Mouse (Mus musculus): ENCODE measurements around the gene Chka.

Chka gene

DNA sequence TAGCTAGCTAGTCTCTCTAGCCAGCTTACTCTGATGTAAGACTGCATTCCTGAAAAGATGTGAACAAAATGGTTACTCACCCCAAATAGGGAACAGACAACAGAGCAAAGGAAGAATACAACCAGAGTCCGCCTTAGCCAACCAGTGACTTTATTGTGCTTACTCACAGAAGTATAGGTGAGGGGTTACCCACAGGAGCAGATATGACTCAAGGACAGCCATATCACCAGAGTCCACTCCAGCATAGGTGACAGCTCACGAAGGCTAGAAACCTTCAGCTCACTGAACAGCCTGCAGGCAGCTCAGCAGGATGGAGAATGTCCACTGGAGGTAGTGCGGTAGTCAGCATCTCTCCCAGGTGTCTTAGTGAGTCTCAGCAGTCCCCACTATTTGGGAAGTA lies 21.7 kb upstream of the Chka start:
- H3K9me3 ChIP-seq (ENCODE audit: low read length): no peaks in the 10 kb centered on the region
- no peak overlapping the region for H3K4me3 ChIP-seq (replicated peaks; ENCODE audit: low read length)
- TF ChIP-seq POU5F1 (IDR thresholded peaks at IDR 0.05; ENCODE audit: borderline replicate concordance, low read length) (no peak), NANOG (IDR thresholded peaks at IDR 0.05; ENCODE audit: borderline replicate concordance, low read length) (no peak), CTCF (conservative IDR thresholded peaks at IDR 0.05; ENCODE audit: low read length) (no peak)

DNA sequence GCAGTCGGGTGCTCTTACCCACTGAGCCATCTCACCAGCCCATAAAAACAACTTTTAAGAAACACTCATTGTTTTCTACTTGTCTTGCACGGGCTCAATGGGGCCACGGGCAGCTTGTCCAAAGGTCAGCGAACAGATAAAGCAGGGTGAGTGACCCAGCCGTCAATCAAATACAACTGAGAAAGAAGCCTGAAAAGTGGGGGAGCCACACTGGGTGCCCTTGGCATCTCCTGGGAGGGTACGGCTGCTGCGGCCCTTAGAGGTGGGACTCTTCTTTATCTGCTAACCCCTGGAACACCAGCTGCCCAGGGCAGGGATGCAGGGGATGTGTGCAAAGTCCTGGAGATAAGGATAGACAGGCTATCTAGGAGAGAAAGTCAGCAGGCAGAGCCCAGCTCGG lies 19.9 kb upstream of the Chka start:
- no peaks in the 10 kb centered on the region for H3K9me3 ChIP-seq (ENCODE audit: low read length)
- peaks cover 15% of the 10 kb centered on the region for H3K4me1 ChIP-seq (replicated peaks; ENCODE audit: low read depth, low read length)
- no peak for TF ChIP-seq CTCF (conservative IDR thresholded peaks at IDR 0.05; ENCODE audit: low read length)
- TF ChIP-seq POU5F1 (IDR thresholded peaks at IDR 0.05; ENCODE audit: borderline replicate concordance, low read length): no peak
- TF ChIP-seq NANOG (IDR thresholded peaks at IDR 0.05; ENCODE audit: borderline replicate concordance, low read length): no peak
- 0 out of 2 replicates have a peak, but pooled peaks cover 4% of the 10 kb centered on the region for H3K36me3 ChIP-seq (ENCODE audit: insufficient read depth, low read length)
- H3K27me3 ChIP-seq (ENCODE audit: insufficient read depth, low read length): no peaks in the 10 kb centered on the region
- no peak overlapping the region for H3K4me3 ChIP-seq (replicated peaks; ENCODE audit: low read length)

More for the DNA sequence above, 21.7 kb upstream of the Chka start:
- Histone ChIP-seq H3K27me3 (ENCODE audit: insufficient read depth, low read length) (no peaks in the 10 kb centered on the region), H3K36me3 (ENCODE audit: insufficient read depth, low read length) (no peaks in the 10 kb centered on the region), H3K4me1 (replicated peaks; ENCODE audit: low read depth, low read length) (peaks cover 16% of the 10 kb centered on the region)

DNA sequence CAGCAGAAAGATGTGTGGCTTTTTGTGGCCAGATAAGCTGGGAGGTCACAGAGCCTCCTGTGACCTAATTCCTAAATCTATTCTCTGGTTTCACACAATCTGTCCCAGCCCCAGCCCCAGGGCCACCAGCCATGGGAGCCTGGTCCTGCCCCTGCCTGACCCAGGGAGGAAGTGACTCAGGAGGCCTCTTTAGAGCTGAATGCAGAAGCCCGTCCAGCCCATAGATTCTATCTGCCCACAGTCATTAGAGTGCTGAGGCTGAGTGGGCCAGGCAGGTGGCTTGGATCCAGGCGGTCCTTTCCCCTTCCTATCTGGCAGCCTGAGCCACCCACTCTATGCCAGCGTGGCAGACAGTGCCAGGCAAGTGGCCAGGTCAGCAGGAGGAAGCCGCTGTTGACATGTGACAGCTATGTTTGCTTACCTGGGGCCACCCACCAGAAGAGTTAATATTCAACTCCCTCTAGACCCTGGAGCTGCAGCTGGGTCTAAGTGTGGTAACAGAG lies 18.7 kb upstream of the Chka start:
- Histone ChIP-seq H3K27me3 (ENCODE audit: insufficient read depth, low read length) (no peaks in the 10 kb centered on the region), H3K36me3 (ENCODE audit: insufficient read depth, low read length) (0 out of 2 replicates have a peak, but pooled peaks cover 4% of the 10 kb centered on the region), H3K4me1 (replicated peaks; ENCODE audit: low read depth, low read length) (peaks cover 24% of the 10 kb centered on the region), H3K9me3 (ENCODE audit: low read length) (no peaks in the 10 kb centered on the region), H3K4me3 (replicated peaks; ENCODE audit: low read length) (0 out of 2 replicates have a peak overlapping the region, but pooled peaks have one; percentile 20)
- TF ChIP-seq CTCF (conservative IDR thresholded peaks at IDR 0.05; ENCODE audit: low read length) (no peak), NANOG (IDR thresholded peaks at IDR 0.05; ENCODE audit: borderline replicate concordance, low read length) (no peak)

DNA sequence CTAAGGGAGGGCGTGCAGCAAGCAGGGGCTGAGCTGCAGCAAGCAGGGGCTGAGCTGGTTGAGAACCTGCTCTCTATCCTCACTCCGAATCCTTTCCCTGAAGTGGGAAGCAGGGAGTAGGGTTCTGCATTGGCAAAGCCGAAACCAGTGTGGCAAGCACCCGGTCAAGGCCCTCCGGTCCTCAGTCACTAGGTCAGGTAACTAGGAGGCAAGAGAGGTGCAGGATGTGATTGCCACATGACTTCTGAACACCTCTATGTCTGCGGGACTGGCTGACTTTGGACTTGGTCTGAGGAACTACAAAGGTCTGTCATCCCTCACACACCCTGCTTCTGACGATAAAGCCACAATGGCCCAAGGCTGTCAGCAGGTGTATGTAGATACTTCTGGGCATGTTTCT lies 17.3 kb upstream of the Chka start:
- no peaks in the 10 kb centered on the region for H3K9me3 ChIP-seq (ENCODE audit: low read length)
- no peak for TF ChIP-seq NANOG (IDR thresholded peaks at IDR 0.05; ENCODE audit: borderline replicate concordance, low read length)
- no peak for TF ChIP-seq CTCF (conservative IDR thresholded peaks at IDR 0.05; ENCODE audit: low read length)
- TF ChIP-seq POU5F1 (IDR thresholded peaks at IDR 0.05; ENCODE audit: borderline replicate concordance, low read length): no peak
- peaks cover 33% of the 10 kb centered on the region for H3K4me1 ChIP-seq (replicated peaks; ENCODE audit: low read depth, low read length)
- H3K4me3 ChIP-seq (replicated peaks; ENCODE audit: low read length): no peak overlapping the region
- H3K36me3 ChIP-seq (ENCODE audit: insufficient read depth, low read length): 0 out of 2 replicates have a peak, but pooled peaks cover 4% of the 10 kb centered on the region
- no peaks in the 10 kb centered on the region for H3K27me3 ChIP-seq (ENCODE audit: insufficient read depth, low read length)

DNA sequence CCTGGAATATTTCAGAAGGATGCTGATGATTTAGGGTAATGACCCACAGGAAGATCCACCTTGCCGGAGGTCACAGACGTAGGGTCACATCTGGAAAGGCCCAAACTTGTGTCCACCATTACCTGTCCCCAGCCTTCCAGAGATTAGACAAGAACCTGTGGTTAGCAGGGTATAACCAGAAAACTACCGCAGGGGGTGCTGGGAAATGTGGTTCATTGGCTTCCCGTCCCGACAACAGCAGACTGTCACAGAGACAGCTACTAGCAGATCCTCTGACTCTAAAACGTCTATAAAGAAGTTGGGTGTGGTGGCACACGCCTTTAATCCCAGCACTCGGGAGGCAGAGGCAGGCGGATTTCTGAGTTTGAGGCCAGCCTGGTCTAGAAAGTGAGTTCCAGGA lies 14.8 kb upstream of the Chka start:
- Histone ChIP-seq H3K36me3 (ENCODE audit: insufficient read depth, low read length) (0 out of 2 replicates have a peak, but pooled peaks cover 4% of the 10 kb centered on the region), H3K4me1 (replicated peaks; ENCODE audit: low read depth, low read length) (peaks cover 57% of the 10 kb centered on the region), H3K27me3 (ENCODE audit: insufficient read depth, low read length) (no peaks in the 10 kb centered on the region), H3K4me3 (replicated peaks; ENCODE audit: low read length) (no peak overlapping the region), H3K9me3 (ENCODE audit: low read length) (no peaks in the 10 kb centered on the region)
- TF ChIP-seq CTCF (conservative IDR thresholded peaks at IDR 0.05; ENCODE audit: low read length): no peak
- no peak for TF ChIP-seq POU5F1 (IDR thresholded peaks at IDR 0.05; ENCODE audit: borderline replicate concordance, low read length)
- TF ChIP-seq NANOG (IDR thresholded peaks at IDR 0.05; ENCODE audit: borderline replicate concordance, low read length): no peak

DNA sequence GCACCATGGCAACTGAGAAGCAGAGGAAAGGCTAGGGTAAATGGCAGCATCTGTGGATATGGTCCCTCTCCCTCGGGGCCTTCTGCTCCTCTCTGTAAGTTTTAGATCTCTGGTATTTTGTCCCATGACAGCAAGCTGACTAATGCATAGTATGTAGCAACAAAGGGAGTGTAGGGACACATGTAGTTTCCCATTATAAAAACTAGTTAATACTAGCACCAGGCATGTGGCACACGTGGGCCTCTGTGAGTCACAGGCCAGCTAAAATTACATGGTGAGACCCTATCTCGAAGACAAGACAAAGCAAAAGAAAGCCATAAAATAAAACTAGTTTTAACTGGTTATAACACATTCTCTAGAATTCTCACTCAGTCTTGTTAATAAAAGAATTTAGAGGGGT lies 12.6 kb upstream of the Chka start:
- Histone ChIP-seq H3K4me3 (replicated peaks; ENCODE audit: low read length) (no peak overlapping the region), H3K27me3 (ENCODE audit: insufficient read depth, low read length) (no peaks in the 10 kb centered on the region), H3K4me1 (replicated peaks; ENCODE audit: low read depth, low read length) (peaks cover 65% of the 10 kb centered on the region), H3K36me3 (ENCODE audit: insufficient read depth, low read length) (0 out of 2 replicates have a peak, but pooled peaks cover 4% of the 10 kb centered on the region), H3K9me3 (ENCODE audit: low read length) (no peaks in the 10 kb centered on the region)
- TF ChIP-seq CTCF (conservative IDR thresholded peaks at IDR 0.05; ENCODE audit: low read length) (no peak), POU5F1 (IDR thresholded peaks at IDR 0.05; ENCODE audit: borderline replicate concordance, low read length) (no peak), NANOG (IDR thresholded peaks at IDR 0.05; ENCODE audit: borderline replicate concordance, low read length) (no peak)

DNA sequence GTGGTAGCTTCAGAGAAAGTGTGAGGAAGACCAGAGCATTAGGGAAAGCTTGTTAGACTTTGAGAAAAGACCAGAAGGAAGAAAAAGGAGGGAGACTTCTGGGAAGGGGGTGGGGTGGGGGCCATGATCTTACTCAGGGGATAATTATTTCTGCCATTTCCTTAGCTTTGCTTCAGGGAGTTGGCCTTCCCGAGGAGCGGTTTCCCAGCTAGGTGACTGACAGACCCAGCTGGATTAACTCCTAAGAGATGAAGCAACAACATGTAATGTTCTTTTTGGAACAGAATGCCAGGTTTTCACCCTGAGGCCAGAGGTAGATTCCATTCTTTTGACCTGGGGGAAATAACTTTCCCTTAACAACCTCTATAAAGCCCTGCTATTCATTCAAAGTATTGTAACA lies 11.9 kb upstream of the Chka start:
- Histone ChIP-seq H3K27me3 (ENCODE audit: insufficient read depth, low read length) (no peaks in the 10 kb centered on the region), H3K4me3 (replicated peaks; ENCODE audit: low read length) (peak overlapping the region; percentile 49; the same call in 1 of the 2 replicates), H3K4me1 (replicated peaks; ENCODE audit: low read depth, low read length) (peaks cover 69% of the 10 kb centered on the region), H3K9me3 (ENCODE audit: low read length) (no peaks in the 10 kb centered on the region), H3K36me3 (ENCODE audit: insufficient read depth, low read length) (0 out of 2 replicates have a peak, but pooled peaks cover 4% of the 10 kb centered on the region)
- TF ChIP-seq POU5F1 (IDR thresholded peaks at IDR 0.05; ENCODE audit: borderline replicate concordance, low read length) (no peak), NANOG (IDR thresholded peaks at IDR 0.05; ENCODE audit: borderline replicate concordance, low read length) (no peak), CTCF (conservative IDR thresholded peaks at IDR 0.05; ENCODE audit: low read length) (no peak)

DNA sequence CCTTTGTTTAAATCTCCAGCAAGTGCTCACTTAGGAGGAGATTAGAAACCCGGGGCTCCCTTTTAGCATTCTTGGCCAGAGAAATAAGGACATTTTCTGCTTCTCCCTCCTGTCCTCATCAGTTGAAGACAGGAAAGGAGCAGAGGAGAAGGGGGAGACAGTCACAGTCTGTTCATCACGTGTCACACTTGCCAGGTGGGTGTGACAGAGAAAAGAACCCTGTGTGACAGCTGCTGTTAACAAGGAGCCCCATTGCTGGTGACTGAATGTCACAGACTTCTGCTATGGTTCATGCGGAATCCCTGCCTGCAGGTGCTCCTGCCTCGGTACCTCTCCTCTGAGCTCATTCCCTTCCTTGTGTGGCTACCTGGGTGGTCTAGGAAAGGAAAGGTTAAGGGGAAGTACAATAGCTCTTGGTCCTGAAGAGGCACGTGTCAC lies 11.3 kb upstream of the Chka start:
- no peaks in the 10 kb centered on the region for H3K9me3 ChIP-seq (ENCODE audit: low read length)
- H3K4me3 ChIP-seq (replicated peaks; ENCODE audit: low read length): peak overlapping the region; percentile 49
- TF ChIP-seq NANOG (IDR thresholded peaks at IDR 0.05; ENCODE audit: borderline replicate concordance, low read length) (peak; percentile 18; the same call in 1 of the 2 replicates), CTCF (conservative IDR thresholded peaks at IDR 0.05; ENCODE audit: low read length) (no peak)
- peaks cover 75% of the 10 kb centered on the region for H3K4me1 ChIP-seq (replicated peaks; ENCODE audit: low read depth, low read length)
- H3K27me3 ChIP-seq (ENCODE audit: insufficient read depth, low read length): no peaks in the 10 kb centered on the region
- 0 out of 2 replicates have a peak, but pooled peaks cover 3% of the 10 kb centered on the region for H3K36me3 ChIP-seq (ENCODE audit: insufficient read depth, low read length)

DNA sequence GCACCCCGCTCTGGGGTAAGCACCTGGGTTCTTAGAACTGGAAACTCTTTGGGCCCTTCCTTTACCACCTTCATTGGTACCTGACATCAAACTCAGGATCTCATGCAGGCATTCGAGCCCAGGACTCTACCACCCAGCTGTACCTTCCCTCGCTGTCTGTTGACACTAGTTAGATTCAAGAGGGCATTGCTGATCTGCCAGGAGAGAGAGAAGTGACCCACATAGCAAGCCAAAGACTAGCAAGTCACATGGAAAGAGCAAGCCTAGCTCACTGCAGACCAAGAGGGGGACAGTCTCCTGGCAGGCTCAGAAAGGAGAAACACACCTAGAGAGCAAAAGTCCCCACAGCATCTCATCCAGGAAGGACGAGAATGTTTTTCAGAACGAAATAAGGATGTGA lies 10.9 kb upstream of the Chka start:
- H3K27me3 ChIP-seq (ENCODE audit: insufficient read depth, low read length): no peaks in the 10 kb centered on the region
- no peaks in the 10 kb centered on the region for H3K36me3 ChIP-seq (ENCODE audit: insufficient read depth, low read length)
- peaks cover 79% of the 10 kb centered on the region for H3K4me1 ChIP-seq (replicated peaks; ENCODE audit: low read depth, low read length)
- TF ChIP-seq POU5F1 (IDR thresholded peaks at IDR 0.05; ENCODE audit: borderline replicate concordance, low read length) (no peak), CTCF (conservative IDR thresholded peaks at IDR 0.05; ENCODE audit: low read length) (no peak), NANOG (IDR thresholded peaks at IDR 0.05; ENCODE audit: borderline replicate concordance, low read length) (no peak)
- no peaks in the 10 kb centered on the region for H3K9me3 ChIP-seq (ENCODE audit: low read length)
- H3K4me3 ChIP-seq (replicated peaks; ENCODE audit: low read length): peak overlapping the region; percentile 49

Measured in E14TG2a.4 (cell line).